Mouse (Mus musculus): ENCODE results near the gene Mogat2. TPM values are rescaled to one million over a fixed set of nuclear protein-coding genes. Genes with fewer than 3 reads are reported as not detected.

The Mogat2 gene
- total and polyA plus RNA-seq, 2 experiments from 2014 or later, result 0.29 to 1.2 TPM

- Histone ChIP-seq H3K9me3 (ENCODE audit: low read length) (no peaks in the 10 kb centered on the region), H3K4me1 (ENCODE audit: insufficient read depth, low read length) (peaks cover 9% of the 10 kb centered on the region; the same call in 1 of the 2 replicates), H3K4me2 (ENCODE audit: low read depth, low read length) (peak overlapping the region; percentile 92), H3K36me3 (ENCODE audit: insufficient read depth, low read length) (no peaks in the 10 kb centered on the region), H3K9ac (replicated peaks; ENCODE audit: low read length) (peak overlapping the region; percentile 86), H3K4me3 (ENCODE audit: low read length) (peak overlapping the region; percentile 85), H3K27ac (peak overlapping the region; percentile 94; the same call in 1 of the 2 replicates), H3K27me3 (ENCODE audit: insufficient read depth, low read length) (no peaks in the 10 kb centered on the region; the same call in 1 of the 2 replicates)
- ATAC-seq (peak; percentile 22; the same call in 1 of the 2 replicates), DNase-seq (ENCODE audit: low spot score) (peak; percentile 37)
- 4% methylated on average over 42 of the region's 42 CpGs for WGBS
- no peak for TF ChIP-seq CTCF (IDR thresholded peaks at IDR 0.05; ENCODE audit: low read depth)
Observed at GRCm38 (mm10) chr7:99268951-99269945, 30.8 kb upstream of the Mogat2 start.

- Histone ChIP-seq H3K4me2 (ENCODE audit: low read depth, low read length) (peak overlapping the region; percentile 92), H3K4me3 (ENCODE audit: low read length) (peak overlapping the region; percentile 85), H3K27me3 (ENCODE audit: insufficient read depth, low read length) (no peaks in the 10 kb centered on the region; the same call in 1 of the 2 replicates), H3K9me3 (ENCODE audit: low read length) (no peaks in the 10 kb centered on the region), H3K27ac (peak overlapping the region; percentile 94), H3K36me3 (ENCODE audit: insufficient read depth, low read length) (no peaks in the 10 kb centered on the region), H3K9ac (replicated peaks; ENCODE audit: low read length) (peak overlapping the region; percentile 86), H3K4me1 (ENCODE audit: insufficient read depth, low read length) (peaks cover 5% of the 10 kb centered on the region; the same call in 1 of the 2 replicates)
- TF ChIP-seq CTCF (IDR thresholded peaks at IDR 0.05; ENCODE audit: low read depth), result no peak
- DNase-seq (ENCODE audit: low spot score) (no peak), ATAC-seq (peak; percentile 18)
- WGBS, result under 1% methylated on average over 29 of the region's 29 CpGs
Observed at GRCm38 (mm10) chr7:99268506-99268900, 30.1 kb upstream of the Mogat2 start.

GRCm38 (mm10) chr7:99267897-99268505 is 29.6 kb upstream of the Mogat2 start:
- Histone ChIP-seq H3K9me3 (ENCODE audit: low read length) (no peaks in the 10 kb centered on the region), H3K4me2 (ENCODE audit: low read depth, low read length) (peak overlapping the region; percentile 92), H3K4me1 (ENCODE audit: insufficient read depth, low read length) (no peaks in the 10 kb centered on the region; the same call in 1 of the 2 replicates), H3K27me3 (ENCODE audit: insufficient read depth, low read length) (no peaks in the 10 kb centered on the region; the same call in 1 of the 2 replicates), H3K36me3 (ENCODE audit: insufficient read depth, low read length) (no peaks in the 10 kb centered on the region), H3K27ac (peak overlapping the region; percentile 94), H3K4me3 (ENCODE audit: low read length) (peak overlapping the region; percentile 85), H3K9ac (replicated peaks; ENCODE audit: low read length) (peak overlapping the region; percentile 86)
- WGBS, result under 1% methylated on average over 53 of the region's 59 CpGs
- DNase-seq (ENCODE audit: low spot score) (peak; percentile 93), ATAC-seq (peak; percentile 89)
- no peak for TF ChIP-seq CTCF (IDR thresholded peaks at IDR 0.05; ENCODE audit: low read depth)

- Histone ChIP-seq H3K36me3 (ENCODE audit: insufficient read depth, low read length) (no peaks in the 10 kb centered on the region), H3K27me3 (ENCODE audit: insufficient read depth, low read length) (no peaks in the 10 kb centered on the region; the same call in 1 of the 2 replicates), H3K9me3 (ENCODE audit: low read length) (no peaks in the 10 kb centered on the region), H3K4me1 (ENCODE audit: insufficient read depth, low read length) (no peaks in the 10 kb centered on the region; the same call in 1 of the 2 replicates), H3K9ac (replicated peaks; ENCODE audit: low read length) (peak within 1 kb of the TSS; percentile 86), H3K27ac (peak within 1 kb of the TSS; percentile 94), H3K4me2 (ENCODE audit: low read depth, low read length) (peak within 1 kb of the TSS; percentile 92), H3K4me3 (ENCODE audit: low read length) (peak within 1 kb of the TSS; percentile 85)
- TF ChIP-seq CTCF (IDR thresholded peaks at IDR 0.05; ENCODE audit: low read depth), result no peak; the same call in 1 of the 2 replicates
- under 1% methylated on average over 33 of the region's 34 CpGs for WGBS
- DNase-seq (ENCODE audit: low spot score) (peak; percentile 92), ATAC-seq (peak; percentile 77)
Observed at GRCm38 (mm10) chr7:99267251-99267896, 29.0 kb upstream of the Mogat2 start, which contains the start of gene Map6. Gene Map6, plus strand, starts transcription at chr7:99267447.

- TF ChIP-seq CTCF (IDR thresholded peaks at IDR 0.05; ENCODE audit: low read depth), result no peak
- no peaks in the 10 kb centered on the region for H3K36me3 ChIP-seq (ENCODE audit: insufficient read depth, low read length)
- no peaks in the 10 kb centered on the region for H3K4me1 ChIP-seq (ENCODE audit: insufficient read depth, low read length)
- ATAC-seq (no peak), DNase-seq (ENCODE audit: low spot score) (no peak)
- no peak overlapping the region for H3K4me3 ChIP-seq (ENCODE audit: low read length)
- H3K9me3 ChIP-seq (ENCODE audit: low read length), result no peaks in the 10 kb centered on the region
- H3K4me2 ChIP-seq (ENCODE audit: low read depth, low read length), result no peak overlapping the region
- H3K27ac ChIP-seq, result no peak overlapping the region
- no peaks in the 10 kb centered on the region; the same call in 1 of the 2 replicates for H3K27me3 ChIP-seq (ENCODE audit: insufficient read depth, low read length)
- H3K9ac ChIP-seq (replicated peaks; ENCODE audit: low read length), result no peak overlapping the region
Observed at GRCm38 (mm10) chr7:99264597-99264996, 26.2 kb upstream of the Mogat2 start.

- ATAC-seq, result no peak
- no peak overlapping the region for H3K4me2 ChIP-seq (ENCODE audit: low read depth, low read length)
Observed at GRCm38 (mm10) chr7:99263509-99263908, 25.1 kb upstream of the Mogat2 start.

More at GRCm38 (mm10) chr7:99263509-99263908, 25.1 kb upstream of the Mogat2 start:
- H3K9ac ChIP-seq (replicated peaks; ENCODE audit: low read length), result no peak overlapping the region
- H3K4me3 ChIP-seq (ENCODE audit: low read length), result no peak overlapping the region
- 70% methylated on average over 4 of the region's 4 CpGs for WGBS
- no peaks in the 10 kb centered on the region; the same call in 1 of the 2 replicates for H3K27me3 ChIP-seq (ENCODE audit: insufficient read depth, low read length)
- DNase-seq (ENCODE audit: low spot score), result no peak
- H3K36me3 ChIP-seq (ENCODE audit: insufficient read depth, low read length), result no peaks in the 10 kb centered on the region
- H3K4me1 ChIP-seq (ENCODE audit: insufficient read depth, low read length), result no peaks in the 10 kb centered on the region
- H3K9me3 ChIP-seq (ENCODE audit: low read length), result no peaks in the 10 kb centered on the region
- no peak overlapping the region for H3K27ac ChIP-seq
- no peak for TF ChIP-seq CTCF (IDR thresholded peaks at IDR 0.05; ENCODE audit: low read depth)

All from hindbrain, postnatal 0 days (tissue).